Mouse (Mus musculus) granulocyte monocyte progenitor cell, adult 5-6 weeks (primary cell): ENCODE measurements around the gene Nsrp1. TPM values are rescaled to one million over a fixed set of nuclear protein-coding genes. Genes with fewer than 3 reads are reported as not detected.

Source experiments
- ATAC-seq: replicated peaks from 2 replicates; pipeline ENCODE4 v1.8.0; 2016; ENCODE audit warnings: mild to moderate bottlenecking, moderate TSS enrichment, inconsistent platforms; ENCODE audit not compliant: poor library complexity, severe bottlenecking
- total RNA-seq, 2 experiments: library from RNA; stranded (forward) in 1 of 2; stranded (reverse) in 1 of 2; fragments of 200-712, 200-1000 nt in 1 of 2; fragments of >200 nt in 1 of 2; fragmentation: Nextera tagmentation in 1 of 2; gene quantifications; 2 replicates each; pipeline ENCODE4 v1.2.3; 2014 to 2017

The Nsrp1 gene
- total RNA-seq, 2 experiments from 2014 or later: 18.2 to 22.8 TPM

DNA sequence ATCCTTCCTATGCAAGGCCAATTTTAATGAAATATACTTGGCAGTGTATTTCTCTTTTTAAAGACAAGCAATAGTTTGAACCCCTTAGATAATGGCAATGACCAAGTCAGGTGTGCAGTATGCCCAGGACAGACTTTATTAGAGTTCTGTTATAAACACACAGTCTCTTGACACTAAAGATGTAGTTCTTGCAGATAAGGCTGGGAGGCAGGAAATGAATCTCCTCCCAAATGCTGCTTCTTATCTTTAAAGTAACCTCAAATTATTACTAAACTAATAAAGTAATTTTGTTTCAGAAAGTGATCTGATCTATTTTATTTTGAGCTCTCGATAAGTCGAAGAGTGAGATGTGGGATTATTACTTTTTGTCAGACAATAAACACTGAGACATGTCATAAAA is 14.8 kb downstream of the Nsrp1 start:
- no peak for ATAC-seq

DNA sequence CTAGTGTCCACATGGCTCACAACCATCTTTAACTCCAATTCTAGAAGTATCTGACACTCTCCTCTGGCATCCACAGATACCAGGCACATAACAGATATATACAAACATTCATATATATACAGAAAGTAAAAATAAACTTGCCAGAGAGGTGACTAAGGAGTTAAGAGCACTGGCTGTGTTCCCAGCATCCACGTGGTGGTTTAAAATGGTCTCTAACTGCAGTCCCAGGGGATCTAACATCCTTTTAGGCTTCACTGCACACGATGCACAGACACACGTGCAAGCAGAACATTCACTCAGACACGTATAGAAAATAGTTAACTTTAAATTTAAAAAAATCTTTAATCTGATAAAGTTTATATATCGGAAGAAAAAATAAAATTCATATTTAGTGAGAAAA is 16.3 kb downstream of the Nsrp1 start:
- ATAC-seq: no peak

DNA sequence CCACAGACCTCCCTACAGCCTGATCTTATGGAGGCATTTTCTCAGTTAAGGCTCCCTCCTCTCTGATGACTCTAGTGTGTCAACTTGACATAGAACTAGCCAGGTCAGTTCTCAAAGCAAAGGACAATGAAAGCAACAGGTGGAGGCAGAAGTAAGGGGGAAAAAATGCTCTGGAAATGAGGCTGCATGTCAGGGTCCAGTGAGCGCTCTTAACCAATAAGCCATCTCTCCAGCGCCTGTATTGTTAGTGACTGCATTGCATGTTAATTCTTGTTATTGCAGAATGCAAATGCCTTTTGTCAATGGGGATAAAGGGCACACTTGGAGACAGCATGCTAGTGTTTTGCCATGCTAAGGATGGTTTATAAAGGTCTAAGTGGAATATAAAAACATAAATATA is 35.4 kb downstream of the Nsrp1 start:
- ATAC-seq: no peak

DNA sequence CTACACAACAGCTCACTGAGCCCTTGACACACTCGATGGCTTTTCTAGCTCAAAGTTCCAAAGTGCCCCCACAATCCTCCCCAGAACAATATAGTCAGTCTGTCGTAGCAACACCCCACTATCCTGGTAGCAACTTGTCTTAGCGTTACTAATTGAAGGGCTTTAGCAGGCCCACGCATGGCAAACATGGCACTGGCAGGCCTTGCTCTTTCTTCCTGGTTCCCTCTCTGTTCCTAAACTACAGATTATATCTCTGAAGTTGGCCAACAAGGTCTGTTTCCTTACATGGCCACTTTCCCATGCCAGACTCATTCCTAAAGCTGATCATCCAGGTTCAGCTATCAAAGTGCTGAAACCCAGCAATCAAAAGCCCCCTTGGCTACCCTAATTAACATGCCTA is 36.3 kb downstream of the Nsrp1 start:
- no peak for ATAC-seq

DNA sequence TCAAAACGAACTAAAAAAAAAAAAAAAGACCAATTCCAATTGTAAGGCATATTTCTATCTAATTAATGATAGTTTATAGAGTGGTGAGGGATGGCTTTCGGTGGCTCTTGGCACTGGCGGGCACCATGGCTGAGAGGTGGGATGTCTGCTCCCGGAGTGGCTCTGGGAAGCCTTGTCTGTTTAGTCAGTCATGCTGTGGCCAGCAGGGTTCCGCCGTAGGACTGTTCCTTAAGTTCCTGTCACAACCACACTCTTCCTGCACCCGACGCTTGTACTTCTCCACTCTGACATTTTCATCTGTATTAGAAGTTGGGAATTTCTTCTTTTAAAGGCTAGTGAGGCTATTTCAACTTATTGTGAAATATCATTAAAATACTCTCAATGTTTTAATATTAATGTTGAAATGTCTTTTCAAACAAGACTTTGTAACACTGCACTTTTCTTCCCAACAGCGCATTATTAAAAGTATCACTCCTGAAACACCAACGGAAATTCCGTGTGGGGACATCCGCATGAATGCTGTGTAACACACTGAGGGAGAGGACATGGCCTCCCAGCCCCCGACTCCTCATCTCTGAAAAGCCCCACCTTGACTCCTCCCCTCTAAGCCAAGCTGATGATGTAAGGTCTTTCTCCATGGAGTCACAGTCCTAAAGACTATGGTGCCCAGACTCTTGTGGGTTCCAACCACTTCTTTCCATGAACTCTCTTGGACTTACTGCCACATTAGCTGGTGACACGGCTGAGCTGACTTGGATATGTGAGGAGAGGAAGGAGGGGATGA is 46.9 kb downstream of the Nsrp1 start:
- ATAC-seq: peak; percentile 68

DNA sequence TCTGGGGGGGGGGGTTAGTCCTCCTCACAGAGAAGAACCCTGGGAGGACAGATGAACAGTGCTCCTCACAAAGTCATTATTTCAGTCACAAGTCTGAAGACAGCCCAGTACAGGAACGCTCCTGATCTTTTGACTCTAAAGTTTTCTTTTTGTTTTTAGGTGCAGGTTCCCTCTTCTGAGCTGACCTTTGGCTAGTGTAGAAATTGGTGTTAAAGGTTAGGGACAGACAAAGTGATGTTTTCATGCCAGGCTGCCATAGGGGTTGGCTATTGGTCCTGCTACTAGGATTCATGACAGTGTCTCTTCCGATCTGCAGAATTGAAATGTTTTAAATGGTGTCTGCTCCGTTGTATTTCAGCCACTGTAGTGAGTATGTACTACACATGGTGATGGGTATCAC is 50.1 kb downstream of the Nsrp1 start:
- ATAC-seq: no peak

DNA sequence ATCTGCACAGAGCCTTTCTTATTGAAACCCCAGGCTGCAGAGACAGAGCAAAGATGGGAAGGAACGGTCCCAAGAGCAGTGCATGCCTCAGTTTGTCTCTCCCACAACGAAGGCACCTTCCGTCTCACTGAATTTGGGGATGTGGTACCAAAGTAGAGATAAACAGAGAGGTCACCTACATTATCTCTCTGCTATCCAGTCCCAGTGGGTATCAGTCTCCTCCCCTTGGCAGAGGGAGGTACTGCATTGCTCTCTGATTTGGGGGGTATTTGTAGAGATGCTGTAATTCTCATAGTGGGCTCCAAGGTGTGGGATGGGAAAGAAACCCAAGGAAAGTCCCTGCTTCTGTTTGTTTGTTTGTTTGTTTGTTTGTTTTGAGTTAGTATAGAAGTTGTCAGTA is 51.7 kb downstream of the Nsrp1 start:
- 0 out of 2 replicates have a peak, but pooled peaks have one; percentile 41 for ATAC-seq

DNA sequence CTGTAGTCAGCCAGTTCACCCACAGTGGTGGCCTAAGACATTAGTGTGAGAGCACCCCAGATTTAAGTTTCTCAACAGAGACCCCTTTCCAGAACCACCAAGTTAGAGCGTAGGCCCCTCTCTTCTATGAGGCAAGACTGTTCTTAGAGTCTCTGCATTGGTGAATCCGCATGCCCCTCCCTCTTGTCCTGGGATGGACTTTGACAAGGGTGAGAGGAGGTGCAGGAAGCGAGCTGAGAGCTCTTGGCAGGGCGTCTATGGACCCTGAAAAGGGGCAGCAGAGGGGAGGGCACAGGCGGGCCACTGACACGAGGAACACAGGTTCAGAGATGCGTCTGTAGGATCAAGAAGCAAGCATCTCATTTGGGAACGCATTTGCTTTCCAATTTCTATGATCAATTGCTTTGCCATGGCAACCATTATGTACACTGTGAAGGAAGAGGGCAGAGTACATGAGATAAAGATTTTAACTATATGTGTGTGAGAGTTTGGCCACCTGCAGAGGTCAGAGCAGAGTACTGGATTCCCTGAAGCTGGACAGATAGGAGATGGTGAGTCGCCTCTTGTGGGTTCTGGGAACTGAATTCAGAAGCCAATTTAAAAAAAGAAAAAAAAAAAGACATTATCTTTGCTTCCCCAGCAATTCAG is 56.4 kb downstream of the Nsrp1 start:
- ATAC-seq: no peak

DNA sequence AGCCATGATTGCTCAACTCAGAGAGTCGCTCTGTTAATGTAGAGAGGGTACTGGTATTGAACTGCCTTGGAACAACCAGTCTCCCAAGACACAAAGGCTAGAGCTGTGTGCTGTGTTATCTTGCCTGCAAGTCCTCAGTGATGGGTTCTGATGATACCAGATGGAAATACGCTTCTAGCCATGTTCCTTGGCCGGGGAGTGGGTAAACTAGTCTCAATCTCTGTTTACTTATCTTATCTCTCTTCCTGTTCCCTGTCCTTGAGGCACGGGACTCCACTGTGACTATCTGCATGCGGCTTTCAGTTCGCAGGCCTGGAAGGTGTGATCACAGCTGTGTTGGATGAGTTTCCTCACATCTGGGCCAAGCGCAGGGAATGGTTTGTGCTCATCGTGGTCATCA is 58.7 kb downstream of the Nsrp1 start:
- no peak for ATAC-seq

DNA sequence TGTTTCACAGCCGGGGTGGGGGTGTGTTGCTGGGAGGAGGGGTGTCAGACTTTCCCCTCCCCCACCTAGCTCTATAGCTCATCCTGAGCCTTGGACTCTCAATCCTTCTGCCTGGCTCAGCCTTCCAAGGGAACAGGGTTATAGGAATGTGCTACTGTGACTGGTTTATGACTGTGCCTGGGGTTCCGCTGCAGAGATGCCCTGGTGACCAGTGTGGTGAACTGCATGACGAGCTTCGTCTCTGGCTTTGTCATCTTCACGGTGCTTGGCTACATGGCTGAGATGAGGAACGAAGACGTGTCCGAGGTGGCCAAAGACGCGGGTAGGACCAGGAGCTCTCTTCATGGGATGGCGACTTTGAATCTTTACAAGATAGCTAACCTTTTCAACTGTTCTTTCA is 60.2 kb downstream of the Nsrp1 start:
- peak; percentile 75 for ATAC-seq

DNA sequence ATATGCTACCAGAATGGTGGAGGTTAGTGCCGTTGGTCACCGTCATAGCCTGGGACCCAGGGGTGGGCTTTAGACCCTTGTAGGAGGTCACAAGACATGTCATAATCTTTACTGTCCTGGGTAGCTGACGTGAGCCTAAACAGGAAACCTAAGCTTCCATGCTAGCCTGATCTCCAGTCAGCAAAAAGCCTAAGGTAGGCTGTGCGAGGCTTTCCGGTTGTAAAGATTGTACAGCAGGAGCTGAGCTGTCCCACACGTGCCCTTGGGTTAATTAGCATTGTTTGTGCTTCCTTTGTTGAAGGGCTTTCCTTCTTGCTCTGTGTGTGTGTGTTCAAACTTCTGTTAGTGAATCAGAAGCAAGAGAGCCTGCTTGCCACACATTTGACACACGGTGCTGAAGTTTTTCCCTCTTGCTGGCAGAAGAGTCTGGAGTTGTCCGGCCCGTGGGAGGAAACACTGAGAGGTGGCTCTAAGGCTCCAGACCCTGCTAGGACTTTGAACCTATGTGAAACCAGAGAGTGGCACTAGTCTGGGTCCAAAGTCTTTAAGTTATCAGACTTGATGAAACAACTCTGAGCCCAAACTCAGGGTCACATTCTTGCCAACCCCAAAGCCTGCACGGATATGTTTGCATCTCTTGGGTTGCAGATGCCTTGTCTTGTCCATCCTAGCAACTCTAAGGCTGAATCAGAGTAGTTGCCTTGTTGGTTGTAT is 67.3 kb downstream of the Nsrp1 start:
- no peak for ATAC-seq

DNA sequence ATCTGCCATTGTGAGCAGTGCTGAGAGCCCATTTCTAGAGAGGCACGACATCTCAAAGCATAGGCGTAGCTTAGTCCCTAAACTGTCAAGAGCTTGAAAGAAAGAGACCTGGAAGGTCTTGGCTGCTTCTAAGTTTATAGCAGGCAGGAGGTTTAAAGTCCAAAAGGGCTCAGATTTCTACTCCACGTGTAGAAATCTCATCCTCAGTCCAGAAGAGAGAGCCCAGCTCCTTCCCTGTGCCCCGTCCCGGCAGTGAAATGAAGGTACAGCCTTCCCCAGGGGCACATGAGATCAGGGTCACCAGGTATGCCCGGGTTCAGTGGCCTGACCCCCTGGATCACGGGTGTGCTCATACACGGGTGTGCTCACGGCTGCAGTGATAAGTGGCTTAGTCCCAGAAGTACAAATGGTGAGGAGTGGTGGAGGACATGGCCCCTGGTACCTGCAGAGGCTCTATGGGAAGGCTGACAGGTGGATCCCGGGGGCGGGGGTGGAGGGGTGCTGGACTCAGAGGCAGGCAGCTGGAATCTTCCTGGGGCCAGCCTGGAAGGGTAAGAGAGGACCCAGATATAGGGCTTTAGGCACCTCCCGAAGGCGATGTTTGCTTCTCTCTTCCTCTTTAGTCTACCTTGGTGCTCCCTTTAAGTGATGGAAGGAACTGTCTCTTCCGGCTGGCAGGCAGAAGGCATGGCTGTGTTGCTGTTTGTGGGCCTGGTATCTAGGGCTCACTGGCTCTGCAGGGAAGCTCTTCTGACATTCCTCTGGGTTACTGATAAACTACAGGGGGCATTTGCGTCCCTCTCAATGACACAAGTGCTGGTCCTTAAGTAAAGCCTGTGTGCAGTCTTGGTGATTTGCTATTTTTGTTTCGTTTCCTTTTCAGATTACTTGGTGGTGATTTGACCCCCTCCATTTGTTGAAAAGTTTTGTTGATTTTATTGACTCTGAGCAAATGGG is 68.9 kb downstream of the Nsrp1 start:
- ATAC-seq: no peak

DNA sequence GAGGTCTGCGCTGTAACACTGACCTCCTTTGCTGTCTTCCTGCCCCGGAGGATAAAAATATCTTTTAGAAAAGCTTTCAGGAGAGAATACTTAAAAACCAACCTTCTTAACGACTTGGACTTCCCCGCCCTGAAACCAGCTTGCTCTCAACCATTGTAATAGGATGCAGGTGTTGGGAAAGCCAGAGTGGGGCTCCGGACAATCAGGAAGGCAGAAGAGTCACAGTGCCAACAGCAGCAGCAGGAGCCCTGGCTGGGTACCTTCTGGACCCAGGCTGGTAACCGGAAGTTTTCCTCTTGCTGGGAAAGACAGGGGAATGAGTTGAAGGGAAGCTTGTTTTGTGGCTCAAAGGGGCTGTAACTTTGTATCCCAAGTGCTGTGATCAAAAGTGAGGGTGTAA is 71.6 kb downstream of the Nsrp1 start:
- no peak for ATAC-seq

DNA sequence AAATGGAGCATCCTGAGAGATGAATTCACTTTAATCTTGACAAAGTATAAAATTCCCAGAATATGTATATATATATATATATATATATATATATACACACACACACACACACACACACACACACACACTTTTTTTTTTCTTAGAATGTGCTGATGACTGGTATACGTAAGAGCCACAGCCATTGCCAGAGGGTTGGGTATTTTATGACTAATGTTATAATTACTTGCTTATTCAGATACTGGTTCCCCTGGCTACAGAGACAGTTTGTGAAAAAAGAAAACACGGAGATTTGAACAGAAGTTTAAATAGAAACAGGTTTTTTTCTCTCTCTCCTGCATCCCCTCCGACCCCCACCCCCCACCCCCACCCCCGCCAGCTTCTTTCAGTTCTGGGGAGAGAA is 72.4 kb downstream of the Nsrp1 start:
- no peak for ATAC-seq

DNA sequence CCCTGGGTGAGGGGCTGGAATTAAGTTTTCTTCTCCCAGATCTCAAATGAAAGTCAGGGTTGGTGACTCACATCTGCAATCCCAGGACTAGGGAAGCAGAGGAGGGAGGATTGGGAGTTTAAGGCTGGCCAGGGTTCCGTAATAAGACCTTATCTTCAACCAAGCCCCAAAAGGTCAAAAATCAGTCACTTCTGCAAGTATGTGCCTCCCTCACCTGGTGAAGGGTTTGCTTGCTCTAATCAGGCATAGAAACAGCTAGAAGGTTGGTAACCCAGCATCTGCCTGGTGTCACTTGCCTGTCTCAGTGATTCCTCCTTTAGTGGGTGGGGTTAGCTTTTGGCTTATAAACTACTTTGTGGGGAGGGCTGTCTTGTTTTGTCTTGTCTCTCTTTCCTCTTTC is 75.9 kb downstream of the Nsrp1 start:
- no peak for ATAC-seq

DNA sequence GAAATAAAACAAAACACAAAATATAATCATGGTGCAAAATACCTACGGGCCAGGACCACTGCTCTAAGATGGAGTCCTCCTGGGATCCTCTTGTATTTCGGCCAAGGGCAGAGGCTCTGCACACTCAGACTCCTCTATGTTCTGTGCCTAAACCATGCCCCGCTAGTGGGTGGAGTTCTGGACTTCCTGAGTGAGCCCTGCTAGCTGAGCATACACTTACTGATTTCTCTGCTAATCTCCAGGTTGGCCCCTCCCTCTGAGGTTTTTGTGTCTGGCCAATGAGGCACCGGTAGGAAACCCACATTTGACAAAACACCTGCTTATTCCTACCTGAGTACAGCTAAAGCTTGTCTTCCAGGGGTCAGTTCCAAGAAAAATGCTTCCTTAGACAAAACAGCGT is 77.5 kb downstream of the Nsrp1 start:
- no peak for ATAC-seq

DNA sequence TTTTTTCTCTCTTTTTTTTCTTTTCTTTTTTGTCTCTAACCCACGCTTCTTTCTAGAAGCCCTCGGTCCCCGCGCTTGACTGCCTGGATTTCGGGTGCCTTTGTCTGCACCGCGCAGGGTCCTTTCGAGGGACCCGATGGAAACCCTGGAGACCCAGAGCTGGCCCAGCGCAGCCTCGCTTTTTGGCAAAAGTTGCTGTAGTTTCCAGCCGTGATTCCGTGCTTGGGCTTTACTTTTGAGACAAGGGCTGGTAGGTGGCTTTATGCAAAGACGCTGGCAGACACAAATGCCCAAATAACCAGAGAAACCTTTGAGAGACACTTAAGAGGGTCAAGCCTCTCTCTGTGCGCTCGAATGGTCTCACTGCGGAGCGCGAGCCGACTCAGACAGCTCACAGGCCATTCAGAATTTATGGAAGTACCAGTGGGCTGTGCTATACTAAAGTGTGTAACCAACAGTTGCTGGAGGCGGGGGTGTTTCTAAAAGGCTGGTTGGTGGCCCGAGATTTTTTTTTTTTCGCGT is 79.5 kb downstream of the Nsrp1 start:
- no peak for ATAC-seq

DNA sequence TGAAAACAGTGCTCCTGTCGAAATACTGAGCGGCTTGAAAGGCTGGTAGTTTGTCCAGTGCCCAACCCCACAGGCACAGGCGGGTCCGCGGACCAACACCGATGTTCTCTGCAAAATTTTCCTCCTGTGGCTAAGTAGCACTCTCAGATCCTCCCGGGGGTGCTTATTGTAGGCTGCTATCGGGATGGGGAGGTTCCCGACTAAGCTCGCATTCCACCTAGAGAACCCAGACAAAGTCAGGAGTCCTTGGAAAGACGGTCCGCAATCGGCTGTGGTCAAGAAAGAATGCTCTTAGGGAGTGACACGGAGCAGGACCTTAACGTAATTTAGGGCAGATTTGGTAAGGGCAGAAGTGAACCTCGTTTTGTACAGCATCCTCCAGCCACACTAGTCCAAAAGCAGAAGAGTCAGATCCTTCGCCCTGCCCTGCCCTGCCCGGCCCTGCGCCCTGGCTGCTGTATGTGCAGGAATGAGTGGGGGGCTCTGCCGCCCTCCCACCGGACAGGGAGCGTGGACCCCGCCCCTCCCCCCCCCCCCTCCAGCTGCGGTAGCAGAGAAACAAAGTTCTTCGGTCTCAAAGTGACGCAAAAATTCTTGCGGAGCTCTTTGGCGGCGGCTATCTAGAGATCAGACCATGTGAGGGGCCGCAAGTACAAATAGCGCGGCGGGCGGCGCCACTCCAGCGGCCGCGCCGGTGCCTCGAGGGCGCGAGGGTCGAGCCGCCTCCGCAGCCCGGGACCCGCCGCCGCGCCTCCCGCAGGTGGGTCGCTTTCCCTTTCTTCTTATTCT is 80.1 kb downstream of the Nsrp1 start, which contains the start of gene Slc6a4:
TSS of gene Slc6a4 (plus strand) at position 688 of the 789 bp plus-strand sequence.
- 0 out of 2 replicates have a peak, but pooled peaks have one; percentile 8 for ATAC-seq

DNA sequence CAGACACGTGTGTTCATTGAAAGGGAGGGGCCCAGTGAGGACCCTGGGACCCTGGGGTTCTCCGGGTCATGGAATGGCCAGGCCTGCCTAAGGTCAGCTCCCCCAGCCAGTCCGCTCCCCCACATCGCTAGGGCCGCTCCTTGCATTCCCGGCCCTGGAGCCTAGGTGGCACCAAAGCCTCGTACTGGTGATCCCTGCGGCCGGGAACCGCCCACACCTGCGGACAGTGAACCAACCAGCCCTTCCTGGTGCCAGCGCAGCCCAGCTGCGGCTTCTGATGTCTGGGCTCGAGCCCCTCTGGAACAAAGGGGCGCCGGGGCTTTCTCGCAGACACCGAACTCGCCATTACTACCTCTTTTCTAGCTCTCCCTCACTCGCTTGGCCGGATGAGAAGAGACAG is 80.9 kb downstream of the Nsrp1 start:
- peak; percentile 55 for ATAC-seq
